Mouse (Mus musculus): Measurements from ENCODE around the gene Pou2f3.

- TF ChIP-seq POLR2A (IDR thresholded peaks at IDR 0.05; ENCODE audit: extremely low read depth, insufficient read depth, low read length): 0 out of 2 replicates have a peak, but pooled peaks have one; percentile 28
- no peak for TF ChIP-seq CTCF (IDR thresholded peaks at IDR 0.05; ENCODE audit: extremely low read depth, insufficient read depth, low read length)
Observed at GRCm38 (mm10) chr9:43105664-43106361, 104.4 kb downstream of the Pou2f3 start.
